Mouse (Mus musculus): ENCODE measurements at regions not wholly inside any gene's neighbourhood (a gene's known extent, or its start where the extent isn't known, plus 50 kb on each side); places are given as distances from the start of the nearest gene placed in this dataset.
A peak's percentile ranks its signal among the peaks of the same experiment; 100 is the strongest.

- H3K9ac ChIP-seq: no peak overlapping the region
- WGBS: 4% methylated on average over 12 of the region's 12 CpGs
- peak overlapping the region; percentile 16; the same call in 1 of the 2 replicates for H3K4me3 ChIP-seq (ENCODE audit: low read depth, low read length)
- no peak for TF ChIP-seq CTCF (IDR thresholded peaks at IDR 0.05; ENCODE audit: low read depth)
- peak overlapping the region; percentile 40 for H3K4me2 ChIP-seq (ENCODE audit: low read depth)
- H3K27ac ChIP-seq (ENCODE audit: low read depth, low read length): peak overlapping the region; percentile 64
- ATAC-seq (peak; percentile 92), DNase-seq (peak; percentile 77)
- peaks cover 13% of the 10 kb centered on the region for H3K4me1 ChIP-seq (ENCODE audit: insufficient read depth)
- H3K27me3 ChIP-seq (ENCODE audit: insufficient read depth, low read length): no peaks in the 10 kb centered on the region
- H3K9me3 ChIP-seq (ENCODE audit: low read length): no peaks in the 10 kb centered on the region
- H3K36me3 ChIP-seq (ENCODE audit: insufficient read depth): no peaks in the 10 kb centered on the region
Measured at GRCm38 (mm10) chr12:97888801-97889455, 370.3 kb downstream of the Galc start.

DNA sequence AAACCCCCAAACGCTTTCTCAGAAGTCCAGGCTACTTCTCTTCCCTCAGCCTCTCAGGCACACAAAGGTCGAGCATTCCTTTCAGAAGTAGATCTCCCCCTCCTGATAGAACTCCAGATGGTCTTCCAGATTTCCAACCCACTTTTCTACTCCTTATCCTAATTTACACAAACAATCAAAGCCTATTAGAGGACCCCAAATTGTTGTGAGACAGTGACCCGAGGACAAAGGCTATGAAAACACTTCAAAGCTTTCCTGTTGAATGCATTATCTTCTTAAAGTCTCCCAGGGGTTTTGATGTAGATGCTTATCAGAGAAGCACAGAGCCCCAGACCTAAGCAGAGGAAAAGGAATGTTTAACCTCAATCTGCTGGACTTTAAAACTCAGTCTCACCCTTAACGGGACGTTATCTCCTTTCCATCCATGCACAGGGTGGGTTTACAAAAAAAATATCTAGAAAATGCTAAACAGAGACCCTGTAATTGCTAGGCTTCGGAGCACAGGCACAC is 370.9 kb downstream of the Galc start:
- ATAC-seq (no peak), DNase-seq (no peak)
- Histone ChIP-seq H3K4me2 (ENCODE audit: low read depth) (peak overlapping the region; percentile 40), H3K4me1 (ENCODE audit: insufficient read depth) (peaks cover 13% of the 10 kb centered on the region), H3K4me3 (ENCODE audit: low read depth, low read length) (0 out of 2 replicates have a peak overlapping the region, but pooled peaks have one; percentile 16), H3K27me3 (ENCODE audit: insufficient read depth, low read length) (no peaks in the 10 kb centered on the region), H3K36me3 (ENCODE audit: insufficient read depth) (no peaks in the 10 kb centered on the region), H3K27ac (ENCODE audit: low read depth, low read length) (peak overlapping the region; percentile 36; the same call in 1 of the 2 replicates), H3K9me3 (ENCODE audit: low read length) (no peaks in the 10 kb centered on the region), H3K9ac (no peak overlapping the region)
- TF ChIP-seq CTCF (IDR thresholded peaks at IDR 0.05; ENCODE audit: low read depth): no peak
- 4% methylated on average over 6 of the region's 6 CpGs for WGBS

GRCm38 (mm10) chr12:97882439-97882838 is 376.8 kb downstream of the Galc start:
- Histone ChIP-seq H3K9ac (no peak overlapping the region), H3K4me1 (ENCODE audit: insufficient read depth) (no peaks in the 10 kb centered on the region), H3K4me2 (ENCODE audit: low read depth) (no peak overlapping the region), H3K4me3 (ENCODE audit: low read depth, low read length) (no peak overlapping the region), H3K27me3 (ENCODE audit: insufficient read depth, low read length) (no peaks in the 10 kb centered on the region), H3K9me3 (ENCODE audit: low read length) (no peaks in the 10 kb centered on the region), H3K36me3 (ENCODE audit: insufficient read depth) (no peaks in the 10 kb centered on the region), H3K27ac (ENCODE audit: low read depth, low read length) (no peak overlapping the region)
- DNase-seq (no peak), ATAC-seq (no peak)
- no peak for TF ChIP-seq CTCF (IDR thresholded peaks at IDR 0.05; ENCODE audit: low read depth)
- 66% methylated on average over 4 of the region's 4 CpGs for WGBS

GRCm38 (mm10) chr12:97872391-97872790 is 386.9 kb downstream of the Galc start:
- Histone ChIP-seq H3K36me3 (ENCODE audit: insufficient read depth) (no peaks in the 10 kb centered on the region), H3K4me2 (ENCODE audit: low read depth) (no peak overlapping the region), H3K9ac (no peak overlapping the region), H3K4me1 (ENCODE audit: insufficient read depth) (no peaks in the 10 kb centered on the region), H3K9me3 (ENCODE audit: low read length) (no peaks in the 10 kb centered on the region), H3K27me3 (ENCODE audit: insufficient read depth, low read length) (no peaks in the 10 kb centered on the region), H3K27ac (ENCODE audit: low read depth, low read length) (no peak overlapping the region), H3K4me3 (ENCODE audit: low read depth, low read length) (no peak overlapping the region)
- ATAC-seq: peak; percentile 55; the same call in 1 of the 2 replicates
- TF ChIP-seq CTCF (IDR thresholded peaks at IDR 0.05; ENCODE audit: low read depth): peak; percentile 88
- peak; percentile 84 for DNase-seq
- 17% methylated on average over 2 of the region's 2 CpGs for WGBS

GRCm38 (mm10) chr12:97862921-97863320 is 396.3 kb downstream of the Galc start:
- H3K27ac ChIP-seq (ENCODE audit: low read depth, low read length): no peak overlapping the region
- WGBS: 63% methylated on average over 3 of the region's 3 CpGs
- H3K4me3 ChIP-seq (ENCODE audit: low read depth, low read length): no peak overlapping the region
- no peak overlapping the region for H3K4me2 ChIP-seq (ENCODE audit: low read depth)
- no peak for ATAC-seq
- H3K9me3 ChIP-seq (ENCODE audit: low read length): no peaks in the 10 kb centered on the region
- no peaks in the 10 kb centered on the region for H3K27me3 ChIP-seq (ENCODE audit: insufficient read depth, low read length)
- H3K4me1 ChIP-seq (ENCODE audit: insufficient read depth): no peaks in the 10 kb centered on the region
- no peak for TF ChIP-seq CTCF (IDR thresholded peaks at IDR 0.05; ENCODE audit: low read depth)
- H3K9ac ChIP-seq: no peak overlapping the region
- DNase-seq: no peak
- H3K36me3 ChIP-seq (ENCODE audit: insufficient read depth): no peaks in the 10 kb centered on the region

DNA sequence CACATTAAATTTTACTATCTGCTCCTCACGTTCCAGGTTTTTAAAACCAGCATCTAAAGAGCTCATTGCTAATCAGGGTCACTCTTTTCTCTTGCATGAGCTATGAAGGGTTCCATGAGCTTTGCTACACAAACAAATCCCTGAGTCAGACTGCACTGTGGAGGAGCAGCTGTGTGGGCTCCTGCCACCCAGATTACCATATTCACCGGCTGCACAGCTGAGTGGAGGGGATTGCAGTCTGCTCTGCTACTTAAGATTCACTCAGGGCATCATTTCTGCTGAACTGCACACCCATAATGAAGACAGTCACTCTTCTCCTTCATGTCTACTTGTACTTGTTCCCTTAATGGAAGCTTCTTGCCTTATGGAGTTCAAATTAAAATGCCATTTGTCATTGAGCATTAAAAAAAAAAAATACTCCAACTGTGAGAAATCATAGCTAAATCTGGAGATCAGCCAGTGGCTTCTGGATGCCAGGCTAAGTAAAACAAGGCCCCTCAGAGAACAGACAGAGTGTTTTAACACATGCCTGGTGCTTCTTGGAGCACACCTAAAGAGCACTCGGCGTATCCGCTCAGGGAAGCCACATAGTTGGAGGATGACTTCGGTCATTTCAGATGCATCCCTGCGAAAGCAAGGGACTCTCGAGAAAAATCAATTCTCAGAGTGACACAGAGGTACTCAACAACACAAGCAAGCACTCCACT is 422.9 kb downstream of the Galc start:
- TF ChIP-seq CTCF (IDR thresholded peaks at IDR 0.05; ENCODE audit: low read depth): no peak
- Histone ChIP-seq H3K36me3 (ENCODE audit: insufficient read depth) (no peaks in the 10 kb centered on the region), H3K9ac (no peak overlapping the region), H3K27me3 (ENCODE audit: insufficient read depth, low read length) (no peaks in the 10 kb centered on the region), H3K27ac (ENCODE audit: low read depth, low read length) (peak overlapping the region; percentile 54), H3K4me3 (ENCODE audit: low read depth, low read length) (no peak overlapping the region), H3K4me1 (ENCODE audit: insufficient read depth) (0 out of 2 replicates have a peak, but pooled peaks cover 4% of the 10 kb centered on the region), H3K4me2 (ENCODE audit: low read depth) (no peak overlapping the region), H3K9me3 (ENCODE audit: low read length) (no peaks in the 10 kb centered on the region)
- WGBS: 37% methylated on average over 8 of the region's 8 CpGs
- ATAC-seq (peak; percentile 99), DNase-seq (peak; percentile 84)

Data from forebrain, postnatal 0 days (tissue).